Mouse (Mus musculus) limb, embryonic 10.5 days (tissue): Measurements from ENCODE around the gene Camkmt. TPM values are rescaled to one million over a fixed set of nuclear protein-coding genes. Genes with fewer than 3 reads are reported as not detected.

ENCODE experiments used
- DNase-seq: peaks from one replicate; pipeline ENCODE4 v3.0.0-alpha.2; 2017; ENCODE audit warnings: low spot score
- H3K27ac ChIP-seq: fragments of 300-500 bp; sonication (generic); 2 replicates; pipeline ENCODE4 v1.5.1; 2016; ENCODE audit warnings: mild to moderate bottlenecking
- H3K27me3 ChIP-seq: fragments of 300-500 bp; sonication (generic); 2 replicates; pipeline ENCODE4 v1.6.1; 2016; ENCODE audit warnings: low read depth, mild to moderate bottlenecking; ENCODE audit not compliant: poor library complexity, severe bottlenecking
- H3K36me3 ChIP-seq: fragments of 300-500 bp; sonication (generic); 2 replicates; pipeline ENCODE4 v1.6.1; 2016; ENCODE audit warnings: mild to moderate bottlenecking, moderate library complexity
- H3K4me1 ChIP-seq: fragments of 300-500 bp; sonication (generic); 2 replicates; pipeline ENCODE4 v1.6.1; 2016
- H3K4me3 ChIP-seq: fragments of 300-500 bp; sonication (generic); 2 replicates; pipeline ENCODE4 v1.5.1; 2016; ENCODE audit warnings: mild to moderate bottlenecking, moderate library complexity
- H3K9me3 ChIP-seq: fragments of 300-500 bp; sonication (generic); replicated peaks from 2 replicates; pipeline ENCODE4 v1.6.1; 2016; ENCODE audit warnings: mild to moderate bottlenecking
- WGBS: fragments of 180-500 bp; shearing (Covaris S2); methylation state at CpG from one replicate; pipeline ENCODE4 v1.1.7; 2016; 5-methylcytosine and 5-hydroxymethylcytosine counted together
- polyA plus RNA-seq: library from polyadenylated mRNA; unstranded; fragments of >200 nt; fragmentation: Nextera tagmentation; extraction: Ambion mirVana; gene quantifications from 2 replicates; pipeline ENCODE4 v1.2.1, GENCODE M21; 2016

Camkmt gene
- 9.8 and 11.4 TPM in 2 replicates for polyA plus RNA-seq

DNA sequence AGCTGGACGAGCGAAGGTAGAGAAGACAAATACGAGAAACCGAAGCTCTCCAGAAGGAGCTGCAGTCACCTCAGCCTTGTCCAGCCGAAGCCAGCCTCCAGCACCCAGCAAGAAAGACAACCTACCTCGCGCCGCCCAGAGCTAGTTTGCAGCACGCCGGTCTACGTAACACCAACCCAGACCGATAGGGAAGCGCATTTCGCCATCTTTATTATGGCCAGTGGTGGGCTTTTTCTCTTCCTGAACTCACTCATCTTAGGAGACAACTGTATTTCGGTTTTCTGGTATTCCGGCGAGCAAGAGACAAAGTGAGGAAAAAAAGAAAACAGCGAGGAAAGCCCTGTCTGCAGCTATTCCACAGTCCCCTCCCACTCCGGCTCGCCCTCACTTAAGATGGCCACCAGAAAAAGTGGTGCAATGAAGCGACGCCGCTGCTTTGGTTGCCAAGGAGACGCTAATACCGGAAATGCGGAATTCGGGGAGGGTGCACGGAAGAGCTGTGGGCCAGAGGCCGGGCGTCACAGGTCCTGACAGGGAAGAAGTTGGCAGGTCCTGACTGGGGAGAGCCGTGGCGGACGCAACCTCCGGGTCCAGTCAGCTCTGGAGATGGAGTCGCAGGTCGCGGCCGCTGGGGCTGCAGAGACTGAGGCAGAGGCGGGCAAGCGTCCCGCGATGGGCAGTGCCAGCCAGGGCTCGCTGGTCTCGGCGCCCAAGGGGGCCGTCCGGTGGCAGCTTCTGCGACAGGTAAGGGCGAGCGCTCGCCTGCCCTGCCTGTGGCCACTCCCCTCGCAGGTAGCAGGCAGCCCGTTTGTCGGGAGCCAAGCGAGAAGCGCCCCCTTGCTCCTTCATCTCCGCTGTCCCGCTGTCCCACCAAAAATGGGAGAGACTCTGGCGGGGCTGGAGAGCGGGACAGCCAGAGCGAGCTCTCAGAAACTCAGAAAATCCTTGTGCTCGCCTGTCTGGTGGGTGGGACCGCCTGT lies at the start of gene Camkmt, which contains the start of gene Prepl:
Gene Camkmt (plus strand): TSS at position 433 of the 980 bp plus-strand sequence.
Gene Prepl (minus strand): TSS at position 122 of the 980 bp plus-strand sequence.
- WGBS, result under 1% methylated on average over 63 of the region's 63 CpGs
- Histone ChIP-seq H3K27ac (peak within 1 kb of the TSS; percentile 87), H3K36me3 (no peaks in the 10 kb centered on the region), H3K4me3 (peak within 1 kb of the TSS; percentile 71), H3K4me1 (peaks cover 20% of the 10 kb centered on the region), H3K27me3 (no peaks in the 10 kb centered on the region), H3K9me3 (no peaks in the 10 kb centered on the region)
- peak; percentile 99 for DNase-seq

GRCm38 (mm10) chr17:85040913-85041312 lies 49.4 kb upstream of the Camkmt start:
- Histone ChIP-seq H3K4me1 (no peaks in the 10 kb centered on the region), H3K27me3 (no peaks in the 10 kb centered on the region), H3K27ac (no peak overlapping the region), H3K4me3 (no peak overlapping the region), H3K9me3 (no peaks in the 10 kb centered on the region), H3K36me3 (no peaks in the 10 kb centered on the region)
- WGBS, result 88% methylated on average over 7 of the region's 7 CpGs
- DNase-seq, result no peak

DNA sequence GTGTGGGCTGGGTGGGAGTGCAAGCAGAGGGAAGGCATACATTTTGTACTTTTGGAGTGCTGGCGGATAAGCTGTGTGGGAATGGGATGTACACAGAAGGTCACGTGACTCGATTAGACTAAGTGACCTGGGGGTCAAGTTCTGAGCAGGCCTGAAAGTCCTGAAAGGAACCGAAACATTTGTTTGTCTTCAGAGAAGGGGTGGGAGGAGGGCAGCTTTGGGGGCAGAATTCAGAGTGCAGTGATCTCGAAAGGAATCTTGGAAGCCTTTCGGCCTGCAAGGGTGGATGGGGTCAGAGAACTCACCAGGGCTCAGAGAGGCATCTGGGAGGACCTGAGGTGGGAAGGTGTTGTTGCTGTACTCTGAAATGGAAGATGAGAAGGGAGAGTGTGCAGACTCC lies 47.9 kb upstream of the Camkmt start:
- Histone ChIP-seq H3K36me3 (no peaks in the 10 kb centered on the region), H3K9me3 (no peaks in the 10 kb centered on the region), H3K4me3 (no peak overlapping the region), H3K27ac (no peak overlapping the region), H3K27me3 (no peaks in the 10 kb centered on the region), H3K4me1 (no peaks in the 10 kb centered on the region)
- DNase-seq, result no peak
- WGBS, result 85% methylated on average over 6 of the region's 6 CpGs

GRCm38 (mm10) chr17:85043404-85043816 lies 46.9 kb upstream of the Camkmt start:
- no peak overlapping the region for H3K4me3 ChIP-seq
- H3K27me3 ChIP-seq, result no peaks in the 10 kb centered on the region
- 77% methylated on average over 6 of the region's 6 CpGs for WGBS
- H3K36me3 ChIP-seq, result no peaks in the 10 kb centered on the region
- no peak for DNase-seq
- H3K9me3 ChIP-seq, result no peaks in the 10 kb centered on the region
- no peaks in the 10 kb centered on the region for H3K4me1 ChIP-seq
- no peak overlapping the region for H3K27ac ChIP-seq

DNA sequence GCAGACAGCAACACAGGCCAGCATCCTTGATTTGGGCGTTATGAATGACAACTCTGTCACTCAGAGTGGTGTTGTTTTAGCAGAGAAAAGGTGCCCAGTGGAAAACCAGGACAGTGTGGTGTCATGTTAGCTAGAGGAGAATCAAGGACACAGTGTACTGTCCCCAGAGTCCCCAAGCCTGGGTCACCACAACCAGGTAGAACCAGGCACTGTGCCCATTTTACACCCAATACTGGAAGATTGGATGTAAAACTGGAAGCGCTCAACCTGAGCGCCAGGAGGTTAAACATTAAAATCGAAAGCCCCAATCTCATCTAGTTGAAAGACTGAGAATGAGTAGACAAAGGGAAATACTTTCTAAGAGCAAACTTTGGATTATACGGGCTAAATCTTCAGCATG lies 45.9 kb upstream of the Camkmt start:
- H3K36me3 ChIP-seq, result no peaks in the 10 kb centered on the region
- no peak for DNase-seq
- no peaks in the 10 kb centered on the region for H3K4me1 ChIP-seq
- 92% methylated on average over 5 of the region's 5 CpGs for WGBS
- H3K27me3 ChIP-seq, result no peaks in the 10 kb centered on the region
- no peak overlapping the region for H3K4me3 ChIP-seq
- H3K27ac ChIP-seq, result no peak overlapping the region
- H3K9me3 ChIP-seq, result no peaks in the 10 kb centered on the region

DNA sequence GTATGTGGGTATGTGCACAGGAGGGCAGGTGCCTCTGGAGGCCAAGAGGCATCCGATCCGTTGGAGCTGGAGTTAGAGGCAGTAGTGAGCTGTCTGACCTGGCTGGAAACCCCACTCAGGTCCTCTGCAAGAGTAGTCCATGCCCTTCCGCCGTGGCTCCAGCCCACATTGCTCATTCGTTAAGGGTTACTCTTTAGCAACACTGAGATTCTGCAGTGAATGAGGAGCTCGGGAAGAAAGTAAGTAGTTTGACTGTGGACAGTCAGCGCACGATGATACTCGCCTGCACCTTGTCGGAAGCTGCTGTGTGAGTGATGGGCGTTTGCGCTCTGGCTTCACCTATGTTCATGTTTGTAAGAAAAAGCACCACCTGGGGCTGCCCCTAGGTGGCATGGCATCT lies 45.2 kb upstream of the Camkmt start:
- Histone ChIP-seq H3K4me1 (no peaks in the 10 kb centered on the region), H3K9me3 (no peaks in the 10 kb centered on the region), H3K4me3 (no peak overlapping the region), H3K36me3 (no peaks in the 10 kb centered on the region), H3K27me3 (no peaks in the 10 kb centered on the region), H3K27ac (no peak overlapping the region)
- no peak for DNase-seq
- WGBS, result 89% methylated on average over 12 of the region's 12 CpGs

- H3K9me3 ChIP-seq, result no peaks in the 10 kb centered on the region
- WGBS, result 96% methylated on average over 5 of the region's 5 CpGs
- no peak overlapping the region for H3K27ac ChIP-seq
Observed at GRCm38 (mm10) chr17:85048379-85048778, 42.0 kb upstream of the Camkmt start.

GRCm38 (mm10) chr17:85058276-85058675 lies 32.1 kb upstream of the Camkmt start:
- no peaks in the 10 kb centered on the region for H3K4me1 ChIP-seq
- no peak overlapping the region for H3K27ac ChIP-seq
- peaks cover 6% of the 10 kb centered on the region; the same call in 1 of the 2 replicates for H3K36me3 ChIP-seq
- 87% methylated on average over 7 of the region's 7 CpGs for WGBS
- no peaks in the 10 kb centered on the region for H3K27me3 ChIP-seq
- no peak overlapping the region for H3K4me3 ChIP-seq
- no peak for DNase-seq
- no peaks in the 10 kb centered on the region for H3K9me3 ChIP-seq

More at GRCm38 (mm10) chr17:85048379-85048778, 42.0 kb upstream of the Camkmt start:
- H3K4me3 ChIP-seq, result no peak overlapping the region
- H3K4me1 ChIP-seq, result no peaks in the 10 kb centered on the region
- H3K36me3 ChIP-seq, result no peaks in the 10 kb centered on the region
- DNase-seq, result no peak
- no peaks in the 10 kb centered on the region for H3K27me3 ChIP-seq

GRCm38 (mm10) chr17:85059136-85059535 lies 31.2 kb upstream of the Camkmt start:
- Histone ChIP-seq H3K36me3 (peaks cover 15% of the 10 kb centered on the region), H3K27me3 (no peaks in the 10 kb centered on the region), H3K4me1 (no peaks in the 10 kb centered on the region), H3K27ac (no peak overlapping the region), H3K9me3 (no peaks in the 10 kb centered on the region), H3K4me3 (no peak overlapping the region)
- no peak for DNase-seq
- WGBS, result 92% methylated on average over 6 of the region's 6 CpGs

DNA sequence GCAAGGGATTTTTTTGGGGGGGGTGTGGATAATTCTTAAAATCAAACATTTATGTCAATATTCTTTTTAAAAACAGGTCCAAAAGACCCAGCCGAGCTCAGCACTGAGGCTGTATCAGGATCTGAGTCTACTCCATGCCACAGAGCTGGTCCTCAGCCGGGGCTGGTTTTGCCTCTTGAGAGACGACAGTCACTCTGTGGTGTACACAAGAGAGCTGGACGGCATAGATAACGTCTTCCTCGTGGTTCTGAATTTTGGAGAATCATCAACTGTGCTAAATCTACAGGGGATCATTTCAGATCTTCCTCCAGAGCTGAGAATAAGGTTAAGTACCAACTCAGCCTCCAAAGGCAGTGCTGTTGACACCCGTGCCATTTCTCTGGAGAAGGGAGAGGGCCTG lies 26.8 kb upstream of the Camkmt start:
- 93% methylated on average over 7 of the region's 7 CpGs for WGBS
- DNase-seq, result no peak
- Histone ChIP-seq H3K36me3 (peaks cover 54% of the 10 kb centered on the region), H3K9me3 (no peaks in the 10 kb centered on the region), H3K4me1 (no peaks in the 10 kb centered on the region), H3K4me3 (no peak overlapping the region), H3K27me3 (no peaks in the 10 kb centered on the region), H3K27ac (no peak overlapping the region)

- Histone ChIP-seq H3K4me3 (no peak overlapping the region), H3K27ac (no peak overlapping the region), H3K27me3 (no peaks in the 10 kb centered on the region), H3K9me3 (no peaks in the 10 kb centered on the region), H3K4me1 (no peaks in the 10 kb centered on the region), H3K36me3 (peaks cover 87% of the 10 kb centered on the region)
- WGBS, result 96% methylated on average over 7 of the region's 7 CpGs
- no peak for DNase-seq
Observed at GRCm38 (mm10) chr17:85067331-85067730, 23.0 kb upstream of the Camkmt start.

DNA sequence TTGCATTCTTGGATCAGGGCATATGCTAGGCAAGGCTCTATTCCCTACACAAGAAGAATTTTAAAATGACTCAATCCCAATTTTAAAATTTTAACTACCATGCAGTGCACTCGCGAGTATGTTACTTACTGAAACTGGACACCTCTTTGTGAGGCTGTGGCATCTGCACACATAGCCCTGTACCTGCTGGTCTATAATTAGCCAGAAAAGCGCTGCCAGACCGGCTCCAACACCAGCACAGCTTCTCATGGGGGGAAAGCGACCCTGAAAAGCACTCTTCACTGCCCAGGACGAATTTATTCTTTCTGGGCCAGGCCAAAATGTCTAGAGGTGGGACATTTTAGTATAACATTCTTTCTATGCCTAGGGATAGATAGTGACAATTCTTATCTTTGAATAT lies 19.7 kb upstream of the Camkmt start:
- no peaks in the 10 kb centered on the region for H3K27me3 ChIP-seq
- H3K9me3 ChIP-seq, result no peaks in the 10 kb centered on the region
- H3K36me3 ChIP-seq, result peaks cover 63% of the 10 kb centered on the region
- H3K4me1 ChIP-seq, result no peaks in the 10 kb centered on the region
- DNase-seq, result no peak
- H3K4me3 ChIP-seq, result no peak overlapping the region
- no peak overlapping the region for H3K27ac ChIP-seq
- 86% methylated on average over 6 of the region's 6 CpGs for WGBS

- WGBS, result 93% methylated on average over 8 of the region's 8 CpGs
- no peak overlapping the region for H3K4me3 ChIP-seq
- H3K27me3 ChIP-seq, result no peaks in the 10 kb centered on the region
- no peaks in the 10 kb centered on the region for H3K9me3 ChIP-seq
- H3K36me3 ChIP-seq, result peaks cover 63% of the 10 kb centered on the region
- no peak overlapping the region for H3K27ac ChIP-seq
- DNase-seq, result no peak
- no peaks in the 10 kb centered on the region for H3K4me1 ChIP-seq
Observed at GRCm38 (mm10) chr17:85071088-85071775, 19.1 kb upstream of the Camkmt start.
